Mouse (Mus musculus): ENCODE measurements around the gene Cd2.

Cd2 gene

GRCm38 (mm10) chr3:101277830-101278229 lies 9.9 kb downstream of the Cd2 start:
- in situ Hi-C loops (cut with MboI, MseI): loop anchor here (25.0 kb wide), 1 partner anchor 791 kb away; the partner anchor contains the start of gene Tent5c

DNA sequence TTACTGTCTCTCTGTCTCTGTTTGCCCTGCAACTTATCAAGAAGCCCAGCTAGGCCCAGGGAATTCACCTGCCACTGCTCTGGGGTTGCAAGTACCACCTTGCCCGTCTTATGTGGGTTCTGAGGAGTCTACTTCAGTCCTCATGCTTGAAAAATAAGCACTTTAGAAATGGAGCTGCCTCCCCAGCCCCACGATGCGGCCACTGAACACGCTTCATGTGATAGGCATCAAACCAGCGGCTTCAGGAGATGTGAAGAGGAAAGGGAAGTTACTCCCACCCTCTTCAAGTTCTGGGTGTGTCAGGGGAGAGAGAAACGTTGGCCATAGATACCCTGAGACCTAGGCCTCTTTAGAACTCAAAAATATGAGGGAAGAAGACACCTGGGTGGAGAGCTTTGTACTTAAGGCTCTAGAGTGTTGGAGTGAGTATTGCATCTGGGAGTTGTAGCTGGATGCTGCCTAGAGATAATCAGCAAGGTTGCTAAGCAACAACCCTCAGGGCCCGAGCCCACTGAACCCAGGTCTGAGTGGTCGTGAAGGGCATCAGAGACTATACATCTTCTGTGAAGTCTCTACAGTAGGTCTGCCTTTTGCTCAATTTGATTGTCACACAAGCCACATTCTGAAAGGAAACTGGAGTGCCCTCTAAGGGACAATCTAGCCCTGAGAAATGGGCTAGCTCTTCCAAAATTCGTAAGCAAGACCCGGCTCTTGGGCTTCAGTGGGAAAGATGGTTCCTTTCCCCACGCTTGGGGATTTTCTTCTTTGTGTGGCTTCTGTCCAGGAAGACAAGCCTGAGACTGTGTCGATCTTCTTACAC lies 11.0 kb downstream of the Cd2 start:
- in situ Hi-C loops (cut with MboI, MseI): loop anchor here (25.0 kb wide), 1 partner anchor 789 kb away; the partner anchor contains the start of gene Tent5c

DNA sequence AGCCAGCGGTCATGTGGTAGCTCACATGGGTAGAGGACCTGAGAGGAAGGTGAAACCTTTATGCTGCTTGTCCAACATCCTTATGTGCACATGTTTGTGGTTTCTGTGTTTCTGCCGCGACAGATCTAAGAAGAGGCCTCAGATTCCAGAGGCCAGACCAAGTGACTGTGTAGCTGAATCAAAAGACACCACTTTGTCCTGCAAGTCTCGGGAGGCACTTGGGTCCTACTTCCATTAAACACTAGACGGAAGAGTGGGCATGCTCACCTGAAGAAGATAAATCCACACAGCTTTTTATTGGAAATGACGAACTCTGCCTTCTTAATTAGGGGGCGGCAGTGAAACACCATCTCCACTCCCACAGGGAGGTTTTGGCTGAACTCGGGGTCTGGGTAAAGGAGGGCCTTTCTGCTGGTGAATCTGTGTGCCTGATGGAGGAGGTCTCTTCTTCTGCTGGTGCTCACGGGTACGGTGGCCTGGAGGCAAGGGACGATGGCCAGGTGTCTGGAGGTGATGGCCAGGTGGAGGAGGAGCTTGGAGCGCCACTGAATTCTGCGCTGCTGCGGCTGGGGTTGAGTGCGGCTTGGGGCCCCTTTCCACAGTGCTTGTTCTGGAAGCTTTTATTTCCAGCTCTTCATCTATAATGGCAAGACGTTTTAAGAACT lies 12.0 kb downstream of the Cd2 start:
- in situ Hi-C loops (cut with MboI, MseI): loop anchor here (25.0 kb wide), 1 partner anchor 788 kb away; the partner anchor contains the start of gene Tent5c

DNA sequence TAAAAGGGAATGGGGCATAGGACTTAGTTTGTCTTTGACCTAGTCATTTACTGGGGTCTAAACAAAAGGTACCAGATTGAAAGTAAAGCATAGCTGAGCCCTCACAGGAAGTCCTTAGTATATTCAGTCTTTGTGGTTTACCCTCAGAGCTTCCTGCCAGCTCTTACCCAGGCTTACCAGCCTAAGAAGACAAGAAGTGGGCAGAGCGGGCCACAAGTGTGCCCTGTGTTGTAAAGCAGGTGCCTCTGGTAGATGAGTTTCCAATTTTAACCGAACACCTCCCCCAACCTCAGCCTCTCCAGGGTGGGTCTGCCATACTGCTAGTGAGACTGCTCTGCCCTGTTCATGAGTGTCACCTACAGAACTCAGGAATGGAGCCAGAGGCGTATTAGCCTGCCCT lies 12.9 kb downstream of the Cd2 start:
- in situ Hi-C loops (cut with MboI, MseI): loop anchor here (25.0 kb wide), 1 partner anchor 787 kb away; the partner anchor contains the start of gene Tent5c

DNA sequence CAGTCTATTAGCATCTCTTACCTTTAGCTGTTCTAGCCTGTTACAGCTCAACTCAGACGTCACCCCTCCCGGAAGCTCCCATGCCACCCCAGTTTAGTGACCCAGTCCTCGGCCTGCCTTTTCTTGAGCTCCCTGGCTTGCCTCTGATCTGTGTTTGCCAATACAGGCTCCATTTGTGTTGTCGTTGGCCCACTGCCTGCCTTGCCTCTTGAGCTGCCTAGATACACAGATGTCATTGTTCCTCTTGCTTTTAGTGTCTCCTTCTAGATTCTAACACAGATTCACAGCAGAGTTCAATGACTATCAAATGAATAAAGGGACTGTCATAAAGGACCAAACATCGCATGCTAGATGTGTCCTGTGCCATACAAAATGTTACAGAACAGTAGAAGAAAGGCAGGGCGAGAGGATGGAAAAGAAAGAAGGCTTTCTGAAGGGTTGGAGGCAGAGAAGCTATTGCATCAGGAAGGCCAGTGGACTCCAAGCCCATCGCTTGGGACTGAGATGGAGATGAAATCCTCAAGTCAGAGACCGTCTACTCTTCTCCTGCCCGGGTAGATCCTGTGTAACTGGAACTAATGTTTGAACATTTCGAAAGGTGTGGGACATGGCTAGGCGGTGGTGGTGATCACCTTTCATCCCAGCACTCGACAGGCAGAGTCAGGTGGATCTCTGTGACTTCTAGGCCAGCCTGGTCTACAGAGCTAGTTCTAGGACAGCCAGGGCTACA lies 13.5 kb downstream of the Cd2 start:
- in situ Hi-C loops (cut with MboI, MseI): no loop called here

- in situ Hi-C loops (cut with MboI, MseI): no loop called here
Measured at GRCm38 (mm10) chr3:101272166-101272565, 15.6 kb downstream of the Cd2 start.

DNA sequence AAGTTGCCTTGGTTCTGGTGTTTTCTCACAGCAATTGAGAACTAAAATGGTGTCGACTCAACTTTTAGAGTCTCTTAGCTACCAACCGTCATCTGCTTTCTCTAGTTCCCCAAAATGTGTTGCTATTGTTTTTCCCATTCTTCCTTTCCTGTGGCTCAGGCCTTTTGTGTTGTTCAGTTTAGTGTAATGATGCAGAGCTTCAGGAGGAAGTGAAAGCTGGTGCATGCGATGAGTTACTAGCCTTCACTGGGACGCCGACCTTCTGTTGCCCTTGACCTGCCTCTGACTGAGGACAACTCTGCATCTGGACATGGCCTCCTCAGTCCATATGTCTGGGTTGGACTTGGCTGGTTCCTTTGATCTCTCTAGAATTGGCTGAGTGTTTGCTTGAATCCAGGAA lies 16.9 kb downstream of the Cd2 start:
- in situ Hi-C loops (cut with MboI, MseI): no loop called here

DNA sequence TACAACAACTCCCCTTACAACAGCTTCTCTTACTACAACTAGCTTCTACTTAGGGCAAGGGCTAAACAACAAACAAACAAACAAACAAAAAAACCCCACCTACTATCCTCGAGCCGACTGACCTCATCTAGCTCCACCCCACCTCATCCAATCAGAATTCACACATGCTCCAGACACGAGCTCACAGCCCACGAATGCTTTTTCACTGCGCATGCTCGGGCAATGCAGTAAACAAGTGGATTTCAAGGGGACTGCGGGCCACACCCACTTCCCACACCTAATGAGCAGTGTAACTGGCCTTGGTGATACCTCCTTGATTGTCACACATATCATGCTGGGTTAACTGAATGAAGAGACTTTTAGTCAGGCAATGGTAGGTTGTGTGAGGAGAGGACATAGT lies 19.4 kb downstream of the Cd2 start:
- in situ Hi-C loops (cut with MboI, MseI): no loop called here

DNA sequence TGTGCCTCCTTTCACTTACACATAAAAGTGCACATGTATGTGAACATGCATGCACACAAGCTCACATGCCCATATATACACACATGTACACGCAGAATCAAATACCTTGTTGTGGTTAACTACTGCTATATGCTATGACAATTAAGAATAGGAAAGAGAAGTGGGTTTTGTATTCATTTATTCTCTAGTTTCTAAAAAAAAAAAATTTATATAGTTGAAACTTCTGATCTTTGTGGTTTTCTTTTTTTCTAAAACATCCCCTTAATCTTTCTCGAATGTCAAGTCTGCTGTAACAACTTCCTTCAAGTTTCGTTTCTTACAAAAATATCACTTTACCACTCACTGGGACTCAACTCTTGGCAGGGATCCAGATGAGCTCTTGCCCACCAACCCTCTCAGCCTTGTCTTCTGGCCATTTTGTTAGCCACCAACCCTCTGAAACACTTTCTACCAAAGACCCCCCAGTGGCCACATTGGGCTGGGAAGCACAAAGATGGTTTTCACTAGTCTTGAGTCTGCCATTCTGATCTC lies 22.1 kb downstream of the Cd2 start:
- in situ Hi-C loops (cut with MboI, MseI): no loop called here

DNA sequence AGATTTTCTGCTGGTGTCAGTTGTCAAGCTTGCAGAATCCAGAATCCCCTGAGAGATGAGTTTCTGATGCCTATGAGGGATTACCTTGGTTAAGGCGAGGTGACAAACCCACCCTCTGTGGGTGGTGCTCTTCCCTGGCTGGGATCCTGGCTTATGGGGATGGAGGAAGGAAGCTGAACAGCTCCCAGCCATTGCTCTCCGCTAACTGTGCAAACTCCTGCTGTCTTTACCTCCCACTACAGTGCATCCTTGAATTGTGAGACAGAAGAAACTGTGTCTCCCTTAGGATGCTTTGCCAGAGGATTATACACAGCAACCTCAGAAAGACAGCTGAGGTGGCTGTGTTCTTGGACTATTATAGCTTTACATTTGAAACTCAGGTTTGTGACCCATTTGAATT lies 28.8 kb downstream of the Cd2 start:
- in situ Hi-C loops (cut with MboI, MseI): no loop called here

- in situ Hi-C loops (cut with MboI, MseI): no loop called here
Measured at GRCm38 (mm10) chr3:101256090-101256489, 31.6 kb downstream of the Cd2 start.

DNA sequence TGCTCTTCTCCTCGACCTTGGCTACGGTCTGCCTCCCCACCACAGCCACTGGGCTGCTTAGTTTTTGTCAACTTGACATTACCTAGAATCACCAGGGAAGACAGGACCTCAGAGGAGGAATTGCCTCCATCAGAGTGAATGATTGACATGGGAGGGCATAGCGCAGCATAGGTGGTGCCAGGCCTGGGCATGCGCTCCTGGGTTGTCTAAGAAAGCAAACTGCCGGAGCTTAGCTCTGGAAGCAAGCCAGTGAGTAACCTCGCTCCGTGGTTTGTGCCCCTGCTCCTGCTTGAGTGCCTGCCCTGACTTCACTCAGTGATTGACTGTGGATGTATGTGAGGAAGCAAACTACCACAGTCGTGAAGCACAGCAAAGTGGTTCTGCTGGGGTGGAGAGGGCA lies 35.6 kb downstream of the Cd2 start:
- in situ Hi-C loops (cut with MboI, MseI): no loop called here

- in situ Hi-C loops (cut with MboI, MseI): no loop called here
Measured at GRCm38 (mm10) chr3:101249846-101250245, 37.9 kb downstream of the Cd2 start.

GRCm38 (mm10) chr3:101245212-101245611 lies 42.5 kb downstream of the Cd2 start:
- in situ Hi-C loops (cut with MboI, MseI): no loop called here

GRCm38 (mm10) chr3:101243002-101243401 lies 44.7 kb downstream of the Cd2 start:
- in situ Hi-C loops (cut with MboI, MseI): no loop called here

DNA sequence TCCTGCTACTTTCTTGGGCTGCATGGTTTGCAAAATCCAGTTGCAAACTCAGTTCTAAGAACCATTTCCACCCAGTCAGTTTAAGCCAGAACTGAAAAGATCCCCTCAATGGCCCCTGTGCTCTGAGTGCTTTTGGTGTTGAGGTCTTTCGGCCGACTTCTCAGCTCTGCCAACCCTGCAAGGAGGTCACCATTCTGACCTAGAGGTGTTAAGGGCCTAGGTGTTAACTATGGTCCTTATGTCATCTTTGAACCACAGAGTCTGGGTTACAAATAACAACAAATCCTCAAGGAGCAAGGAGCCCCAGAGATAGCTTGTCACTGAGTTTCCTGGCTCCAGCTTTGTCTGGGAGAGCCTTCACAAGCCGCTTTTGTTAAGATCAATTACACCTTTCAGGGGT lies 45.9 kb downstream of the Cd2 start:
- in situ Hi-C loops (cut with MboI, MseI): no loop called here

GRCm38 (mm10) chr3:101240859-101241258 lies 46.9 kb downstream of the Cd2 start:
- in situ Hi-C loops (cut with MboI, MseI): no loop called here

DNA sequence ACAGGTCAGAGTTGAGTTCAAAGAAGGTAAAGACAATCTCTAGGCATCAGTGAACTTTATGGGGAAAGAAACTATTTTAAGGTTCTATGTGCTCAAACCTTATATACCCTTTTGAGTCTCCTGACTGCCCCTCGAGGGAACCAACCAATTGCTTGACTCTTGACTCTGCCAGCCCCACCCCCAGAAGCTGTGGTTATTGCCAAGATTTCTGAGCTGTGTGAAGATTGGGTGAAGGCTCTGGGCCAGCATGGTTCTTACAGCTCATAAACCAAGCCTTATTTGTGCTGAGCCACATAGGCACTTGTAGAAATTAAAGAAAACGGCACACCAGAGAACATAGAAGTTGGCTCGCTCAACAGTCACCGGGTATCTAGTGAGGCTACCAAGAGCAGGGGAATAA lies 48.5 kb downstream of the Cd2 start:
- in situ Hi-C loops (cut with MboI, MseI): no loop called here

DNA sequence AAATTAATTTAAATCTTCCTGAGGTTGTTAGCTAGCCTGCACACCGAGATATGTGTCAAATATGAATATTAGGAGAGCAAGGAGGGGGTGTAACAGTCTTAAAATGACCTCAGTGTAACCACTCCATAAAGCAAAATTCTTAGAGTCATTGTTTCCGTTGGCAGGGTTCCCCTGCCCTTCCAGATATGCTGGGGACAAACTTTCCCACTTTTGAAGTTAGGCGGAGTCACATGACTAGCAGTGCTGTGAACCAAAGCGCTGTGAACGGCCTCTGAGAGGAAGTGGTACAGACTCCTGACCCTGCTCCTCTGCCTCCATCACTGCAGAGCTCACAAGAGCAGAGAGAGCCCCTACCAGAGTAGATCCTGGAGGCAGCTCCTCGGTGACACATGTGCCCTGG lies 49.0 kb downstream of the Cd2 start:
- in situ Hi-C loops (cut with MboI, MseI): no loop called here

GRCm38 (mm10) chr3:101236995-101237808 lies 50.5 kb downstream of the Cd2 start:
- in situ Hi-C loops (cut with MboI, MseI): no loop called here

GRCm38 (mm10) chr3:101236261-101236660 lies 51.5 kb downstream of the Cd2 start:
- in situ Hi-C loops (cut with MboI, MseI): no loop called here

Data from T-helper 2 cell (primary cell).